Mouse (Mus musculus): ENCODE measurements at regions not wholly inside any gene's neighbourhood (a gene's known extent, or its start where the extent isn't known, plus 50 kb on each side); places are given as distances from the start of the nearest gene placed in this dataset.

GRCm38 (mm10) chr10:67672281-67672680, 123.5 kb upstream of the Ado start:
- in situ Hi-C loops (cut with MboI, MseI): no loop called here

DNA sequence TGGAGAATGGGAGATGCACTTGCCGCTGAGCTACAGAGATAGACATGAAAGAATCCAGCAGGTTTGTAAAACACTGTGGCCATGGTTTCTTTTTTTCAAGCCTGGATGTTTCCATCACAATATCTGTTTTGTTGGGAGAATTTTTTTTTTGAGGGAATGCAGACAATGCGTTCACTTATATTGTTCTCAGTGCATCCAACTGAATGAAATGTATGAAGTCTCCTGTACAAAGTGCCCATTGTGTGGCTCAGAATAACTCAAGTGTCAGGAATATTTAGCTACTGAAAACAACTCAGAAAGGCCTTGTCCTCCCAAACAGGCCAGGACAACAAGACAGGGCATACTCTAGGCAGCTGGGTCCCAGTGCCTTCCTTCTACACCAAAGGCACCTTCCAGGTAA, 120.3 kb upstream of the Ado start:
- in situ Hi-C loops (cut with MboI, MseI): no loop called here

GRCm38 (mm10) chr10:67663028-67663427, 114.3 kb upstream of the Ado start:
- in situ Hi-C loops (cut with MboI, MseI): no loop called here

DNA sequence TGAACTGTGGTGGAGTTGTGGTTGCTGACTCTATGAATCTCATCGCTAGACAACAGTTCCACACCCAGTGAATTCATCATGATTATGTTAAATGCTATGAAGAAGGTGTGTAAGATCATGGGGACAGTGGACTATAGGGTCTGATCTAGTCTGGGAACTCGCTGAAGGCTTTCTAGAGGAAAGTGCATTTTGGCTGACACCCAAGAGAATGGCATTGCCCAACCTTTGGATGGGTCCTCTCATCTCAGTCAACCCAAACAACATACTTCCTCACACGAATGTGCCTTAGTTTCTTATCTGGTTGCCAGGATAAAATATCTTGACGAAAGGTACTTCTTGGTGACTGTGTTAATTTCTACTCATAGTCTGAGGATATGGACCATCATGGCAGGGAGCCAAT, 112.9 kb upstream of the Ado start:
- in situ Hi-C loops (cut with MboI, MseI): no loop called here

GRCm38 (mm10) chr10:67658005-67658545, 109.3 kb upstream of the Ado start:
- in situ Hi-C loops (cut with MboI, MseI): loop anchor here (5.0 to 10.0 kb wide), 2 partner anchors 39 to 123 kb away; partner anchors contain the start of gene Egr2

DNA sequence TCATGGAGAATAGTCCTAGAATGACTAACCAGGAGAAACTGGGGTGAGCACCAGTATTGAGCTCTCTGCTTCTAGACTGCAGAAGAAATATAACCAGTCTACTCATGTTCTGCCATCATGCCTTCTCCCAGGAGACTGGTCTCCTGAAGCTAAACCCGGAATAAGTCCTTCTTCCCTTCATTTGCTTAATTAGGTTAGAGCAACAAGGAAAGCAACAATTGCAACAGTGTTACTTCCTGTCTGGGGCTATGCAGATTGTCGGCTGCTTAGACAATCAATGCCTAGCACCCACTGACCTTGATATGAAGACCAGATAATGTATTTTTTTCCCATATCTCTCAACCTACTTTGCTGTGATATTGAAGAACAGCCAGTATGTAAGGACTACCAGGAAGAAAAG, 108.5 kb upstream of the Ado start:
- in situ Hi-C loops (cut with MboI, MseI): loop anchor here (5.0 to 10.0 kb wide), 2 partner anchors 40 to 123 kb away; partner anchors contain the start of gene Egr2

GRCm38 (mm10) chr10:67654518-67654917, 105.8 kb upstream of the Ado start:
- in situ Hi-C loops (cut with MboI, MseI): loop anchor here (5.0 to 10.0 kb wide), 2 partner anchors 47 to 120 kb away; partner anchors contain the start of gene Egr2

- in situ Hi-C loops (cut with MboI, MseI): loop anchor here (5.0 to 10.0 kb wide), 2 partner anchors 45 to 117 kb away; partner anchors contain the start of gene Egr2
Observed at GRCm38 (mm10) chr10:67652300-67652699, 103.5 kb upstream of the Ado start.

DNA sequence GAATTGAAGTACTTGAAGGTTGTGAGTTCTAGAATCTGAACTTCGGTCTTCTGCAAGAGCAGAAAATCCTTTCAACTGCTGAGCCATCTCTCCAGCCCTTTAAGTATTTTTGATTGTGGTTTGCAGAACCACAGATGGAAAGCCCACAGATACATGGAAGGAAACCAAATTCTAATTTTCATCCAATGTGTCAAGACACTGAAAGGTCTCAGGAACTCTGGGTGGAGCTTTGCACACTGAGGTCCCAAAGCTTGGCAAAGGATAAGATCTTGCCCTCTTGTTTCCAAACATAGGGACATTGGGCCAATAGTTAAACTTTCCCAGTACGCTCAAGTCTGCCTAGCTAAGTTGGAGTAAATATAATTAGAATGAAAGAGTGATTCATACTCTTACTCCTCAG, 102.6 kb upstream of the Ado start:
- in situ Hi-C loops (cut with MboI, MseI): loop anchor here (5.0 to 10.0 kb wide), 2 partner anchors 44 to 117 kb away; partner anchors contain the start of gene Egr2

DNA sequence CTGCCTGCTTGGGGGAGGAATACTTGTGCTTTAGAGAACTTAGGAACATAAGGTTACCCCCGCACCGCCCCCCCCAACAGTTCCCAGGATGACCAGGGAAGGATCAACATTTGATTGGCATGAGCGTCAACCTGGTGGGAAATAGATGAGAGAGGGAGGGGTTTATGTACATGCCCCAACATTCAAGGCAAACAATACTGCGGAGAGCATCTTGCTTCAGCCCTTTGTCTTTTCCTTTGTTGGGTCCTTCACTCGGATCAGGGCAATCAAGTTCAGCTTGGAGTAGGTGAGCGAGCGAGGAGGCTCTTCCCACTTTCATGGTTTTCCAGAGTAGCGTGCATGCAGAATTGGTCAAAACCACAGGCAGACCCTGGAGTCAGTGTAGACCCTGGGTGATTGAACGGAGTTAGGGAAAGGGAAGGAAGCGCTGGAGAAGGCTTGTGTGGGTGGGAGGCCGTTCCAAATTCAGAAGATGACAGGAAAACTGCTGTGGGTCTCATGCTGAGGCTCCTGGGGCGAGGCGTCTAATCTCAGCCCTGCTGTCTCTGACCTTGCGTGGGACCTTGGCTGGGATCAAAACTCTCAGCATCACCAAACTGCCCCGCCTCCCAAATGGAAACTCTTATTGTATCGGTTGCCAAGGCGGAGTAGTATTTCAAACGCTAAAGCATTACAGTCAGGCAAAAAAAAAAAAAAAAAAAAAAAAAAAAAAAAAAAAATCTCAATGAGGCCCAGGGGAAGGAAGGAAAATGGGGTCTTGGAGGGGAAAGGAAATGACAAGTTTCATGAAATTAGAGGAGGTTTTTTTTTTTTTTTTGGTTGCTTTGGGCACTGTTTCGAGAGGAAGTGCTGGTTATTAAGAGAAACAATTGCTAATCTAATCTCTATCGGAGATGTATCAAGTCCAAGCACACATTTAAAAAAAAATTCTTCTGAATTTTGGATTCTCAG, 99.3 kb upstream of the Ado start:
- in situ Hi-C loops (cut with MboI, MseI): no loop called here

DNA sequence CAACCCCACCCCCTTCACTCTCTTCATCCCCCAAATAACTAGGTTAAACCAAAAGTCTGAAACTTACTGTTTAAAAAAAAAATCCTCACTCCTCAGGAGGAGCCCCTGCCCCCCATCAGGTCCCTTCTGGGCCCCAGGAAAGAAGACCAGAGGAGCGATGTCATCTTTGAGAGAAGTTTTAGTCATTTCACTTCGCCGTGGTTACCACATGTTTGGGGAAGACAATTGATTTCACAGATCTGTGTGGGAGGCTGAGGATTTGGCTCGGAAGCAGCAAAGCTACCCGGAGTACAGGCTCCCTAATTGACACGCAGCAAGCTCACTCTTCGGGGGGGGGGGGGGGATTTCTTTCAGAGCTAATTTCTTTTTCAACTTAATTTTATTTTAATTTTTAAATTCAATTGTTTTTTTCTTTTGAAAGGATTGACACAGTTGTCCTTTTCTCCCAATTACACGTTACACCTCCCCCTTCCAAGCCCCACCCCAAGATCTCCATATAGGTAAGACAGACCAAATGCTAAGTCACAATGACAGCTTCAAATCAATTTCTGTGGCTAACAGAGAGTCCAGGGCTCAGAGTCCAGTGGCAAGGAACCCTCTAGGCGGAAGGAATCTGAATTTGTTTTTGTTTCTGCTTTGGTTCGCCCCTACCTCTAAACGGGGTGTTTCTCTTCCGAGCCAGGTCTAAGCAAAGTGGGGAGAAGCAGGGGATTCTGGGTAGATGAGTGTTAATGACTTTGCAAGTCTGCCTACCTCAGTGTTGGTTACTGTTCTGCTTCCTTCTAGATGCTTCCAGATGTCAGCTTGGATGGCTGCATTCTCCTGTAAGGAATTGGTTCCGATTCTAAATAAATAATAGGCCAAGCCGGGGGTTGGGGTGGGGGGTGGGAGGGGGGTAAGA, 98.2 kb upstream of the Ado start:
- in situ Hi-C loops (cut with MboI, MseI): no loop called here

- in situ Hi-C loops (cut with MboI, MseI): no loop called here
Observed at GRCm38 (mm10) chr10:67645821-67646220, 97.1 kb upstream of the Ado start.

GRCm38 (mm10) chr10:67644280-67644679, 95.5 kb upstream of the Ado start:
- in situ Hi-C loops (cut with MboI, MseI): no loop called here

DNA sequence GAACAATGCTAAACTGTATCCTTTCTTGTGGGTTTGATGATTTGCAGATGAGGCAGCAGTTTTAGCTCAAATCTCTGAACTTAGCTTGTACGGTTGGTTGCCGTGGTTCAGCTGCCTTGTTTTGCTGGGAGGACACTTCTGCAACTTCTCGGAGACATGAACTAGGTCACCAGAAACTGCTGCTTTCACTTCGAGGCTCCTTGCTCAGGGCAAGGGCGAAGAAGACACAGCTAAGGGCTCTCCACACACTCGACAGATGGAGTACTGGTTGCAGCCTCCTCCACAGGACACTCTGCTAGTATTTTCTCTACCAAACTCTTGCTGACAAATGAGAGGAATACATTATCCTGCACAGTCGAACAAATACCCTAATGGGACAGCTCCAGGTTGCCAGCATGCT, 94.9 kb upstream of the Ado start:
- in situ Hi-C loops (cut with MboI, MseI): no loop called here

DNA sequence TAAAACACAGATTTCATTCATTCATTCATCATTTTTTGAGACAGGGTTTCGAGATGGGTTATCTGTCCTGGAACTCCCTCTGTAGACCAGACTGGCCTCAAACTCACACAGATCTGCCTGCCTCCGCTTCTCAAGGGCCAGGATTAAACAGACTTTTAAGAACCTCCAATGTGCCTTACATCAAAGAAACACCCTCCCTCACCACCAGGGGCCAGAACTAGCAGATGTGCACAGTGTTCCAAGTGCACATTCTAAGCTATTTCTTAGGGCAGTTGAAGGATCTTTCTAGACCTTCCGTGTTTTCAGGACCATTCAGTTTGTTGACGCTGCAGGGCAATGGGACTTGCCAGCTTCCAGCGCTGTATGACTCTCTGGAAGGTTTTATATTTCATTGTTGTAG, 88.6 kb upstream of the Ado start:
- in situ Hi-C loops (cut with MboI, MseI): no loop called here

- in situ Hi-C loops (cut with MboI, MseI): no loop called here
Observed at GRCm38 (mm10) chr10:67636569-67636968, 87.8 kb upstream of the Ado start.

- in situ Hi-C loops (cut with MboI, MseI): no loop called here
Observed at GRCm38 (mm10) chr10:67634795-67635194, 86.0 kb upstream of the Ado start.

- in situ Hi-C loops (cut with MboI, MseI): no loop called here
Observed at GRCm38 (mm10) chr10:67633063-67633462, 84.3 kb upstream of the Ado start.

DNA sequence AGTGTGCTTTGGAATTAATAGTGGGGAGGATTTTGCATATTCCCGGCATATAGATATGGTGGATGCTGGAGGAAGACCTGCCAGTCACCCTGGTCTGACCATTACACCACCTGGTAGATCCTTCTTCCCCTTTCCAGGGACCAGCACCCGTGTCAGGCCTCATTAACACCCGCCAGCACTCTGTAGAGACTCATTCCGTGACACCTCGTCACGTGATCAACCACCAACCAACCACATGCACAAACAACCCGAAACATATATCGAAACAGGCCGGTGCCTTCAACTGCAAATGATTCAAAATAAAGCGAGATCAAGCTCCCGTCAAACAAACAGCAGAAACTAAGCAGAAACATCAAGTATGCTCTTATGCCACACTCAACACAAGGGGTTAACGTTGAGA, 74.6 kb upstream of the Ado start:
- in situ Hi-C loops (cut with MboI, MseI): no loop called here

- in situ Hi-C loops (cut with MboI, MseI): no loop called here
Observed at GRCm38 (mm10) chr10:67620018-67620417, 71.3 kb upstream of the Ado start.

DNA sequence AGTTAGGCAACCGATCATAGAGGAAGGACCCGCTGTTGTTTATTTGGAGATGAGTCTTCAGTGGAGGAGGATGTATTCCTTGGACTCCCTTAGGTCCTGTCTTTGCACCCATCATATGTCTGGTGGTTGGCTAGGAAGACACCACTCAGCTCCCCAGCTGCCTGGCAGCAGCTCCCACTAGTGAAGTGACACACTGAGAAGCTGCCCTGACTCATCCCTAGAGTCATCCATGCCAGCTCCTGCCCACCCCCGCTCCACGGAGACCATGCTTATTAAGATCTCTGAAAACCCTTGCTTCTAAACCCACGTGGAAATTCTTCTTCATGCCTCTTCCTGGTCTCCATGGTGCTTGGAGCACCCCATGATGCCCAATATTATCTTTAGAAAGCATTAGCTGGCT, 69.4 kb upstream of the Ado start:
- in situ Hi-C loops (cut with MboI, MseI): no loop called here

GRCm38 (mm10) chr10:67615016-67615415, 66.3 kb upstream of the Ado start:
- in situ Hi-C loops (cut with MboI, MseI): no loop called here

Measured in regulatory T cell (primary cell).